Mouse (Mus musculus): Measurements from ENCODE around the gene Foxo3. TPM values are rescaled to one million over a fixed set of nuclear protein-coding genes. Genes with fewer than 3 reads are reported as not detected.
A peak's percentile ranks its signal among the peaks of the same experiment; 100 is the strongest.

Gene Foxo3
- total RNA-seq, 2 experiments from 2014 or later, result 45.4 to 48.2 TPM

GRCm38 (mm10) chr10:42226176-42226575 lies 50.4 kb downstream of the Foxo3 start:
- no peak for DNase-seq

GRCm38 (mm10) chr10:42225184-42225935 lies 51.2 kb downstream of the Foxo3 start:
- DNase-seq, result no peak

- no peak for DNase-seq
These were observed 54.6 kb downstream of the Foxo3 start for GRCm38 (mm10) chr10:42221996-42222395.

- peak; percentile 47 for DNase-seq
These were observed 55.2 kb downstream of the Foxo3 start for GRCm38 (mm10) chr10:42221136-42221891.

- DNase-seq, result no peak
These were observed 56.1 kb downstream of the Foxo3 start for GRCm38 (mm10) chr10:42220418-42220952.

- DNase-seq, result no peak
These were observed 65.1 kb downstream of the Foxo3 start for GRCm38 (mm10) chr10:42211407-42211806.

- no peak for DNase-seq
These were observed 65.9 kb downstream of the Foxo3 start for GRCm38 (mm10) chr10:42210641-42211040.

GRCm38 (mm10) chr10:42209809-42210208 lies 66.7 kb downstream of the Foxo3 start:
- no peak for DNase-seq

GRCm38 (mm10) chr10:42207612-42208011 lies 68.9 kb downstream of the Foxo3 start:
- no peak for DNase-seq

GRCm38 (mm10) chr10:42204768-42205412 lies 71.7 kb downstream of the Foxo3 start:
- no peak for DNase-seq

- no peak for DNase-seq
These were observed 73.0 kb downstream of the Foxo3 start for GRCm38 (mm10) chr10:42203321-42204155.

GRCm38 (mm10) chr10:42202561-42202960 lies 74.0 kb downstream of the Foxo3 start:
- DNase-seq, result no peak

GRCm38 (mm10) chr10:42199472-42199871 lies 77.1 kb downstream of the Foxo3 start:
- no peak for DNase-seq

- DNase-seq, result no peak
These were observed 77.9 kb downstream of the Foxo3 start for GRCm38 (mm10) chr10:42198682-42199081.

- DNase-seq, result no peak
These were observed 81.8 kb downstream of the Foxo3 start for GRCm38 (mm10) chr10:42194784-42195183.

GRCm38 (mm10) chr10:42193981-42194380 lies 82.6 kb downstream of the Foxo3 start:
- no peak for DNase-seq

GRCm38 (mm10) chr10:42192951-42193350 lies 83.6 kb downstream of the Foxo3 start:
- no peak for DNase-seq

- DNase-seq, result peak; percentile 60
These were observed 86.7 kb downstream of the Foxo3 start for GRCm38 (mm10) chr10:42189674-42190434.

- no peak for DNase-seq
These were observed 87.5 kb downstream of the Foxo3 start for GRCm38 (mm10) chr10:42189037-42189436.

GRCm38 (mm10) chr10:42188091-42188490 lies 88.5 kb downstream of the Foxo3 start:
- DNase-seq, result no peak

- DNase-seq, result no peak
These were observed 89.6 kb downstream of the Foxo3 start for GRCm38 (mm10) chr10:42186941-42187401.

All from adrenal gland, postnatal 10 days (tissue).